Mouse (Mus musculus): Measurements from ENCODE around the gene Cabcoco1.

GRCm38 (mm10) chr10:68457019-68457418 is 84.7 kb downstream of the Cabcoco1 start:
- no peak for TF ChIP-seq POLR2A (IDR thresholded peaks at IDR 0.05; ENCODE audit: low read depth, low read length)
- TF ChIP-seq CTCF (conservative IDR thresholded peaks at IDR 0.05; ENCODE audit: insufficient read depth, insufficient read length, low read depth, low read length): no peak

Data from kidney, adult 2 months (tissue).